Mouse (Mus musculus) ovary, postnatal 36 days (tissue): ENCODE measurements at regions not wholly inside any gene's neighbourhood (a gene's known extent, or its start where the extent isn't known, plus 50 kb on each side); places are given as distances from the start of the nearest gene placed in this dataset.
A peak's percentile ranks its signal among the peaks of the same experiment; 100 is the strongest.

Experiments
- DNase-seq: peaks from one replicate; pipeline ENCODE4 v3.0.0; 2022; ENCODE audit warnings: low spot score, mixed read lengths

- DNase-seq, result no peak
These were observed 938.3 kb upstream of the 2610301B20Rik start for GRCm38 (mm10) chr4:9935949-9936348.

GRCm38 (mm10) chr4:9951441-9951840 lies 922.9 kb upstream of the 2610301B20Rik start:
- DNase-seq, result no peak

GRCm38 (mm10) chr4:9974631-9975030 lies 899.7 kb upstream of the 2610301B20Rik start:
- no peak for DNase-seq

- no peak for DNase-seq
These were observed 892.8 kb upstream of the 2610301B20Rik start for GRCm38 (mm10) chr4:9981354-9982040.

DNA sequence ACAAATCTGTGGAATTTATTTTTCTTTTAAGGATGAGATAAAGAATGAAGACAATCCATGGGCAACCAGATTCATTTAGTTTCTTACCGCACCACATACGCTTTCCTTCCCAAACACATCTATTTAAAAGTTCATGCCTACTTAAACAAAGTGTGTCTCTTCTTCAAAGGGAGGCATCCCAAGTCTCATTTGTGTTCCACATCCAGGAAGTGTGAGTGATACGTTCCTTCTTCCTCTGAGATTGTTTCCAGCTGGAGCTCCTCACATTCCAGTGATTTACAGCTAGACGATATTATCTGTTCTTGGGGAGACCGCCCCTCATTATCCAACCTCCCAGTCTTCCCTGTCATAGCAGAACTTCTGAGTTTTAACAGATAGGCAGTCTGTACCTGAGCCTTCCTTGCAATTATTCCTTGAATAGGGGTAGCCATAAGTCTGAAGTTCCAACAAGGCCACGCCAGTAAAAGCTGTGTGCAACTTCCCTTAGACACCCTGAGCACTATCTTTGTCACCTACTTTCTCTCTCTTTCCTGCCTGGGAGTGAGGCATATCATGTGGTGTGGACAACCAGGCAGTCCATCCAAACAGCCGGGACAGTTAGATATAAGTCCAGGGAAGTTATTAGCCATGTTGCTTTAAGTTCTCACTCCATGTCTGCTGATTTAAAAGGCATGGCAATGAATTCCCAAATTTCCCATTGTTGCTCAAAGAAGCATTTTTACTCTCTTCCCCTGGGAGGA lies 891.3 kb upstream of the 2610301B20Rik start:
- DNase-seq, result no peak

GRCm38 (mm10) chr4:9993871-9994270 lies 880.4 kb upstream of the 2610301B20Rik start:
- DNase-seq, result no peak

GRCm38 (mm10) chr4:9994466-9994865 lies 879.8 kb upstream of the 2610301B20Rik start:
- DNase-seq, result no peak

DNA sequence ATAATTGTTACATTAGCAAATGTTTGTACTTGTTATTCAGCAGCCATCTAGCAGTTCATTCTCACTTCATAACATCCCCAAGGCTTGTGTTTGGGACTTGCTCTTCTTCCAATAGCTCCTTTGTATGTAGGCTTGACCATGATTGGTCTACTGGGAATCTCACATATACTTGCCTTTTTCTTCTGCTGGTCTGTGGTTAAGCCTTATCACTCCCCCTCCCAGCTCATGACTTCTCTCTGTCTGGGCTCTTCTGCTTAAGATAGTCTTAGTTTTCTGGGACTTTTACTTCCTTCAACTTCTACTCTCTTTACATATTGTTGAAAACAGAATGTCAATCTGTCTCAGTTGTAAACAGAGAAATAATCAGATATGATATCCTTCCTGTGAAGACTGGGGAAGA lies 844.0 kb upstream of the 2610301B20Rik start:
- no peak for DNase-seq

GRCm38 (mm10) chr4:10031764-10032163 lies 842.5 kb upstream of the 2610301B20Rik start:
- no peak for DNase-seq

DNA sequence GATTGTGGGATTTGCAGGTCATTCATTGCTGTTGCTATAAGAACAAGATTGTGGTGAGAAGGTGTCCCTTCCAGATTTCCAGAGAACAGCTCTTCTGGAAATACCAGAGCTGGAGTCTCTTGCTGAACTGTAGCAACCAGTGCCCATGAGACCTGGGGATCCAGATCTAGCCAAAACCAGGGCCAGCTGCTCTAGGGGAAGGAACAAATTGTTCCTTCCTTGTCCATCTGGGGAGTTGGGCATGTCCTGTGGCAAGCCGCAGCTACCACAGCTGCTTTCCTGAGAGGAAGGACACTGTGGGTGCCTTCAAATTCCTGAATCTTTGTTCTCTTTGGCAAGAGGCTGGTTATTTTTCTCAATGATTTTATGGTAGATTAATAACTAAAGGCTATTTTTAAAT lies 839.0 kb upstream of the 2610301B20Rik start:
- DNase-seq, result no peak

GRCm38 (mm10) chr4:10041301-10042093 lies 832.8 kb upstream of the 2610301B20Rik start:
- DNase-seq, result no peak

DNA sequence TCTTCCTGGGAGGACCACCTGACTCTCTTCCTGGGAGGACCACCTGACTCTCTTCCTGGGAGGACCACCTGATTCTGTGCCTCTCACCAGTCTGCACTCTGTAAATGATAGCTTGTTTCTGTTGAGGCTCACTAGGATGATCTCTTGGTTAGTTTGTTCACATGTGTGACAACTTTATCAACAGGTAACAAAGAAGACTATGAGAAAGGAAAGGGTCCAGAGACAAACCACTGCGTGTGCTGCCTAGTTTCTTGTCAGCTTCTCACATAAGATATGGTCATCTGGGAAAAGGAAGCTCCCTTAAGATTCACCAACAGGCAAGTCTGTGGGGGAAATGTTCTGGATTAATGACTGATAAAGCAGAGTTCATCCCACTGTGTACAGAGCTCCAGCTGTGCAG lies 825.5 kb upstream of the 2610301B20Rik start:
- no peak for DNase-seq

- no peak for DNase-seq
These were observed 824.9 kb upstream of the 2610301B20Rik start for GRCm38 (mm10) chr4:10049411-10049810.

DNA sequence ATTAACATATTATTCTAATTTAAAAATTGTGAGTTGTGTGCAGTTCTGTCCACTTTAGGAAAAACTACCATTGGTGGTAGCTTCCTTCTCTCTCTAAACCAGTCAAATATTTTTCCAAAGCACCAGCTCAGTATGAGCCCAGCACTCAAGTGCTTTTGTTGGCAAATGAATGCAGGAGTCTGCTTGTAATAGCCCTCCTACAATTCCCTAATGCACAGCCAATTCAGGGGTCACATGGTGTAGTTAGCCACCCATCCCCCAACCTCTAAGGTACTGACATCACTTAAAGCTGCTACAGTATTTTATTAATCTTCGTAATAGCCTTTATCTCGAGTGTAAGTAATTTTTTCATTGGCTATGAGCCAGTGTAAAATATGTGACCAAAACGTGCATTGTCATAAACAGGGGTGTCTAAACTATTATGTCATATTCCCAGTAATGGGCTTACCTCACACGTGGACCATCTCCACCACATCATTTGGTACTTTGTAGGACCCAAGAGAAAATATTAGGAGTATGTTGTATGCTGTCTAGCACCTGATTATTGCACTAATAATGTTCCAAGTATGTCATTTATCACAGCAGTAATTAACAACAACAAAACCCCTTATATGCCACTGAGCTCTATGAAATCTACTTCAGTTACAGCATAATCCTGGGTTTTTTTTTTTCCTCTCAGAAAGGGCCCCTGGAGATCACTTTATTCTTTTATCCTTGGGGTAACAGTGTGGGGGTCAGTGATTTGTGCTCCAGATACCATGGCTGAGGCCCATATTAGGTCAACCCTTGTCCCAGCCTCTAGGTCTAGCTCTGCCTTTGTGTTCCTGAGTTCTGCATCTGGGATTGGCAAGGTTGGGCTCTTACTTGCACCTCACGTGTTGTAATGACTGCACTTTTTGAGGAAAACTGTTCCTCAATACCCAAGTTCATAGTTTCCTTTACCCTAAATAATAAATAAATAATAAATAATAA lies 822.7 kb upstream of the 2610301B20Rik start:
- no peak for DNase-seq

GRCm38 (mm10) chr4:10052869-10053268 lies 821.4 kb upstream of the 2610301B20Rik start:
- DNase-seq, result no peak

GRCm38 (mm10) chr4:10072500-10073106 lies 801.7 kb upstream of the 2610301B20Rik start:
- no peak for DNase-seq

- no peak for DNase-seq
These were observed 794.6 kb upstream of the 2610301B20Rik start for GRCm38 (mm10) chr4:10079565-10080169.

GRCm38 (mm10) chr4:10114831-10115230 lies 759.5 kb upstream of the 2610301B20Rik start:
- DNase-seq, result no peak

GRCm38 (mm10) chr4:10117964-10118363 lies 756.3 kb upstream of the 2610301B20Rik start:
- DNase-seq, result no peak

DNA sequence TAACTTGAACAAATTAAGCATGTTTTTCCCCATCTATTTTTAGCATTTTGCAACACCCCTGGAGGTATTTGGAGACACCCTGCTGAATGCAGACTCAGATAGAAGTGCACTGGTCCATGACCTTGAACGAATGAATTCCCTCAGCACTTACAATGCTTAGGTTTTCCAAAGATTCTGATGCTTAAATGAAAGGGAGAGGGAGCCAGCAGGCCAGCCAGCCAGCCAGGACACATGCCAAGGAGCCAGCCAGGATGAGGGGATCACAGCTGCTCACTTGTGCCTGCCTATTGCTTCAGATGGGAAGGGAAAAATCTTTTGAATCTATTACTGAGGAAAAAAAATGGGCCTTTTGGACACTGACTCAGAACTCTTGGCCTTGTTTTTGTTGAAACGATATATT lies 750.0 kb upstream of the 2610301B20Rik start:
- DNase-seq, result peak; percentile 6
